Mouse (Mus musculus): ENCODE measurements around the gene Ttc28.

DNA sequence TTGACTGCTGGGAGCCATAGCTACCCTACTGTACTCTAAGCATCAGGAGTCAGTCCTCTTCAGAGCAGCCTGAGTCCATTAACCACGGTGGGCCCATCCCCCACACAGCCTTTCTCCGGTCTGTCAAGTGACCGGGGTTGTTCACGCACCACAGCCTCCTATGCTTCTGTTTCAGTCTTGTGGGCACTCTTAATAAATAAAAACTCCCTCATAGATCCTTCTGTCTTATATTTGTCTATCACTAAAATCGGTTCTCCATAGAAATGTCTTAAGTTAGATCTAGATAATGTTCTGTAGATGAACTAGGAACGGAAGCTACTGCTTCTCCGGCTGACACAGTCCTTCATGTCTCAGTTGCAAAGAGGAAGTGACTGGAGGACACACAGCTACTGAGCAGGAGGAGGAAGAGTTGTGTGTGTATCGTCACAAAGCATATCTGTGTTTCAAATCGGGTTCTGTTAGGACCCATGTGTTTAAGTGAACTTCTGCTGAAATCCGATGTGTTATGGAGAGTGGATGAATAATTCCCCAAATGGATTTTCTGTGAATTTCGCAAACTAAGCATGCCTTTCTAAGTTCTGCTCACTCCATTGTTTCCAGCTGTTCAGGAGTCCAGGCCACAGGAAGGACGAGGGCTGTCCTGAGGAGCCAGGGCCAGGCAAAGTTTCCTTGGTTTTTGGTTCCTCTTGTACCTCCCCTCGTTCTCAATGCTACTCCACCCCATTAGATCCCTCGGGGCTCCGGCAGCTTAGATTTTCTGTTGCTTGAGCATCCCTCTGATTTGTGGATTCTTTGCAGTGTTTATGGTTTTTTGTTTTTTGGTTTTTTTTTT lies 236.1 kb downstream of the Ttc28 start:
- TF ChIP-seq CTCF (IDR thresholded peaks at IDR 0.05; ENCODE audit: control insufficient read depth, insufficient read depth, low read length) (no peak), POLR2A (IDR thresholded peaks at IDR 0.05; ENCODE audit: borderline replicate concordance, control insufficient read depth, low read depth, low read length) (no peak)
